18 mouse cellular contexts compared by ENCODE assay signal in the genomic region with DNA sequence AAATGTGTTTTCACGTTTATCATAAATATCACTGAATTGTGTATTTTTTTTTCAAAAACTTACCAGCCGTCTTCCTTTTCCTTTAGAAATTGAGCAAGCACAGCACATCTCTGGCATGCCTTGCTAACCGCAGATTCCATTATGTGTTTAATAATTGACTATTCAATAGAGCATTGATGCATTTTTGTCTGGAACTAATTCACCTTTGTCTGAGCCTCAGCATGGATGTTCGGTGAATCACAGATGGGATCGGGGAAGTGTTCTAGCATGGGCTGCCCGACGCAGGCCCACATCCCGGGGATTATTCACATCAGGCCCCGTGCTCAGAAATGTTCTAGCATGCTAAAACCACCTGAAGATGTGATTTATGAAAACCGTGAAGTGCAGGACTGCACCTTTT. TPM values are rescaled to one million over a fixed set of nuclear protein-coding genes. Genes with fewer than 3 reads are reported as not detected.
DNase-seq lines count a peak whose midpoint lies in the region; ATAC-seq and TF ChIP-seq lines count a peak whose summit lies in the region.
"Had no signal": no experiment of that assay in that cellular context is flagged by ENCODE, and none has a peak within 500 bp of the region (broad histone marks: within the 10 kb centered on the region; RNA-seq: fewer than 3 reads in every experiment).

No protein-coding gene starts in this region.

- TF ChIP-seq CTCF in hindbrain, postnatal 0 days (IDR thresholded peaks at IDR 0.05; ENCODE audit: low read depth): no peak
- no peak for TF ChIP-seq CTCF in kidney, adult 2 months (conservative IDR thresholded peaks at IDR 0.05; ENCODE audit: insufficient read depth, insufficient read length, low read depth, low read length)

- no peaks in the 10 kb centered on the region for H3K36me3 ChIP-seq in hindbrain, postnatal 0 days (ENCODE audit: insufficient read depth, low read length)
- H3K36me3 ChIP-seq in hindbrain, embryonic 16.5 days (ENCODE audit: control insufficient read depth, insufficient read depth, low read length): no peaks in the 10 kb centered on the region
- no peaks in the 10 kb centered on the region for H3K36me3 ChIP-seq in kidney, adult 2 months (ENCODE audit: control insufficient read depth, insufficient read depth, low read length)
- H3K36me3 ChIP-seq in forebrain, embryonic 15.5 days: no peaks in the 10 kb centered on the region
- H3K36me3 ChIP-seq: embryonic facial prominence, embryonic 12.5 days; hindbrain, embryonic 15.5 days; midbrain, embryonic 15.5 days had no signal

- 29% methylated on average over 10 of the region's 10 CpGs for WGBS in hindbrain, postnatal 0 days
- 31% methylated on average over 10 of the region's 10 CpGs for WGBS in hindbrain, embryonic 16.5 days
- 42% methylated on average over 10 of the region's 10 CpGs for WGBS in kidney, adult 2 months
- WGBS in forebrain, embryonic 15.5 days: 42% methylated on average over 10 of the region's 10 CpGs

- H3K9me3 ChIP-seq in hindbrain, postnatal 0 days (ENCODE audit: low read length): no peaks in the 10 kb centered on the region
- no peaks in the 10 kb centered on the region for H3K9me3 ChIP-seq in hindbrain, embryonic 16.5 days (ENCODE audit: control insufficient read depth, low read length)
- no peaks in the 10 kb centered on the region for H3K9me3 ChIP-seq in forebrain, embryonic 15.5 days
- H3K9me3 ChIP-seq: embryonic facial prominence, embryonic 12.5 days; hindbrain, embryonic 15.5 days; midbrain, embryonic 15.5 days had no signal

- no peak overlapping the region for H3K9ac ChIP-seq in hindbrain, postnatal 0 days (replicated peaks; ENCODE audit: low read length)
- no peak overlapping the region for H3K9ac ChIP-seq in hindbrain, embryonic 16.5 days (ENCODE audit: low read depth, low read length)
- no peak overlapping the region for H3K9ac ChIP-seq in forebrain, embryonic 15.5 days (replicated peaks)
- H3K9ac ChIP-seq: embryonic facial prominence, embryonic 12.5 days; hindbrain, embryonic 15.5 days; midbrain, embryonic 15.5 days had no signal

- no peak overlapping the region for H3K4me3 ChIP-seq in hindbrain, postnatal 0 days (ENCODE audit: low read length)
- no peak overlapping the region for H3K4me3 ChIP-seq in hindbrain, embryonic 16.5 days (ENCODE audit: low read length)
- H3K4me3 ChIP-seq in kidney, adult 2 months (ENCODE audit: insufficient read depth, low read depth, low read length): no peak overlapping the region
- H3K4me3 ChIP-seq in forebrain, embryonic 15.5 days: no peak overlapping the region
- H3K4me3 ChIP-seq: embryonic facial prominence, embryonic 12.5 days; hindbrain, embryonic 15.5 days; midbrain, embryonic 15.5 days had no signal

- no peak overlapping the region for H3K27ac ChIP-seq in hindbrain, postnatal 0 days
- H3K27ac ChIP-seq in hindbrain, embryonic 16.5 days (ENCODE audit: low read depth, low read length): no peak overlapping the region
- H3K27ac ChIP-seq in kidney, adult 2 months (ENCODE audit: insufficient read depth, low read depth, low read length): 0 out of 2 replicates have a peak overlapping the region, but pooled peaks have one; percentile 33
- no peak overlapping the region for H3K27ac ChIP-seq in forebrain, embryonic 15.5 days (replicated peaks)
- H3K27ac ChIP-seq: embryonic facial prominence, embryonic 12.5 days; hindbrain, embryonic 15.5 days; midbrain, embryonic 15.5 days had no signal

- no peaks in the 10 kb centered on the region for H3K4me1 ChIP-seq in hindbrain, postnatal 0 days (ENCODE audit: insufficient read depth, low read length)
- H3K4me1 ChIP-seq in hindbrain, embryonic 16.5 days (ENCODE audit: control insufficient read depth, insufficient read depth, low read depth, low read length): no peaks in the 10 kb centered on the region; the same call in 1 of the 2 replicates
- H3K4me1 ChIP-seq in kidney, adult 2 months (ENCODE audit: control insufficient read depth, insufficient read depth, low read length): peaks cover 6% of the 10 kb centered on the region
- no peaks in the 10 kb centered on the region for H3K4me1 ChIP-seq in forebrain, embryonic 15.5 days
- H3K4me1 ChIP-seq: embryonic facial prominence, embryonic 12.5 days; hindbrain, embryonic 15.5 days; midbrain, embryonic 15.5 days had no signal

- no peaks in the 10 kb centered on the region for H3K27me3 ChIP-seq in hindbrain, postnatal 0 days (ENCODE audit: insufficient read depth, low read length)
- H3K27me3 ChIP-seq in hindbrain, embryonic 16.5 days (replicated peaks; ENCODE audit: control insufficient read depth, insufficient read depth, low read length): no peaks in the 10 kb centered on the region
- no peaks in the 10 kb centered on the region for H3K27me3 ChIP-seq in kidney, adult 2 months (replicated peaks; ENCODE audit: control insufficient read depth, insufficient read depth, low read length)
- H3K27me3 ChIP-seq in forebrain, embryonic 15.5 days: no peaks in the 10 kb centered on the region
- H3K27me3 ChIP-seq: CH12.LX; embryonic facial prominence, embryonic 12.5 days; hindbrain, embryonic 15.5 days had no signal

- H3K4me2 ChIP-seq in hindbrain, postnatal 0 days (ENCODE audit: low read depth, low read length): no peak overlapping the region
- H3K4me2 ChIP-seq in hindbrain, embryonic 16.5 days (ENCODE audit: low read length): no peak overlapping the region
- H3K4me2 ChIP-seq in forebrain, embryonic 15.5 days (replicated peaks): no peak overlapping the region
- H3K4me2 ChIP-seq: embryonic facial prominence, embryonic 12.5 days; heart, embryonic 11.5 days; hindbrain, embryonic 15.5 days; midbrain, embryonic 15.5 days had no signal

- no peak for TF ChIP-seq POLR2A in kidney, adult 2 months (IDR thresholded peaks at IDR 0.05; ENCODE audit: low read depth, low read length)

- peak; percentile 59 for ATAC-seq in hindbrain, postnatal 0 days
- no peak for ATAC-seq in hindbrain, embryonic 16.5 days
- no peak for ATAC-seq in forebrain, embryonic 15.5 days (replicated peaks)
- ATAC-seq: intestine, postnatal 0 days; lung, postnatal 0 days; midbrain, embryonic 15.5 days had no signal

- peak; percentile 28 for DNase-seq in hindbrain, postnatal 0 days (ENCODE audit: low spot score)
- peak; percentile 59 for DNase-seq in NIH3T3 (ENCODE audit: low read depth)
- DNase-seq in kidney, adult 2 months: peak; percentile 66
- peak; percentile 22 for DNase-seq in kidney, postnatal 14 days
- DNase-seq in right cerebral cortex, postnatal 10 days (ENCODE audit: low spot score in 2 of 2): no peak
- DNase-seq: cerebellum, adult 8-10 months; heart, postnatal 10 days; liver; thymus, postnatal 25 days had no signal

RNA-seq across cellular contexts. Expression of gene Nmnat3, which starts 12.2 kb away (rescaled TPM):
- total RNA-seq in hindbrain, postnatal 0 days (2014; rRNA removed): 1.3 and 3.1 TPM in 2 replicates
- 1.5 and 1.7 TPM in 2 replicates for polyA plus RNA-seq in hindbrain, postnatal 0 days (2015; fragmentation: Nextera tagmentation; extraction: Ambion mirVana)
- 1.2 and 1.6 TPM in 2 replicates for polyA plus RNA-seq in hindbrain, embryonic 16.5 days (2015; fragmentation: Nextera tagmentation; extraction: Ambion mirVana)
- 27.7 and 29.4 TPM in 2 replicates for polyA plus RNA-seq in kidney, adult 2 months (2012; rRNA removed)
- 2.5 TPM in 2 replicates for polyA plus RNA-seq in forebrain, embryonic 15.5 days (2015; fragmentation: Nextera tagmentation; extraction: Ambion mirVana)

Comparison
In these comparisons a context has a peak if more than half of its experiments do, and no peak if none do; other contexts are left out.
1. DNase-seq: peak in hindbrain, postnatal 0 days (single experiment), NIH3T3 (single experiment), kidney, adult 2 months (single experiment) and kidney, postnatal 14 days (single experiment); none in right cerebral cortex, postnatal 10 days (0 of 2).